Mouse (Mus musculus) MEL (cell line): Measurements from ENCODE around the gene Plekha7. TPM values are rescaled to one million over a fixed set of nuclear protein-coding genes. Genes with fewer than 3 reads are reported as not detected.

ENCODE experiments used
- DNase-seq: peaks from one replicate; pipeline ENCODE4 v3.0.0; 2011; ENCODE audit warnings: low read depth, low spot score
- H3K27ac ChIP-seq: 2 replicates; pipeline ENCODE4 v1.5.1; 2012; ENCODE audit warnings: low read depth, mild to moderate bottlenecking, control low read depth, low read length, moderate library complexity; ENCODE audit not compliant: control insufficient read depth
- H3K27me3 ChIP-seq, 2 experiments: fragments of 150-350 bp in 1 of 2; sonication (generic) in 1 of 2; 2 replicates each; pipeline ENCODE4 v1.6.1; 2012; ENCODE audit warnings: low read length in 2 of 2, mild to moderate bottlenecking in 2 of 2, improper control_type of control experiment in 1 of 2, moderate library complexity in 1 of 2; ENCODE audit not compliant: insufficient read depth in 2 of 2, control insufficient read depth in 1 of 2
- H3K36me3 ChIP-seq, 2 experiments: 2 replicates each; pipeline ENCODE4 v1.6.1; 2012 to 2014; ENCODE audit warnings: low read length in 2 of 2, improper control_type of control experiment in 1 of 2, inconsistent platforms in 1 of 2, mild to moderate bottlenecking in 1 of 2; ENCODE audit not compliant: insufficient read depth in 2 of 2, control insufficient read depth in 1 of 2
- H3K4me1 ChIP-seq, 2 experiments: fragments of 150-350 bp in 1 of 2; sonication (generic) in 1 of 2; 2 replicates each; pipeline ENCODE4 v1.6.1; 2012; ENCODE audit warnings: low read length in 2 of 2, improper control_type of control experiment in 1 of 2, mild to moderate bottlenecking in 1 of 2; ENCODE audit not compliant: insufficient read depth in 2 of 2, control insufficient read depth in 1 of 2
- H3K4me3 ChIP-seq, 2 experiments: fragments of 150-350 bp in 1 of 2; sonication (generic) in 1 of 2; 2 replicates each; pipeline ENCODE4 v1.5.1; 2012; ENCODE audit warnings: low read depth in 2 of 2, low read length in 2 of 2, mild to moderate bottlenecking in 2 of 2, moderate library complexity in 2 of 2, control low read depth in 1 of 2, improper control_type of control experiment in 1 of 2; ENCODE audit not compliant: control insufficient read depth in 1 of 2, insufficient read depth in 1 of 2
- H3K79me2 ChIP-seq: 2 replicates; pipeline ENCODE4 v1.6.1; 2012; ENCODE audit warnings: mild to moderate bottlenecking, low read length, moderate library complexity; ENCODE audit not compliant: control insufficient read depth, poor library complexity, insufficient read depth
- H3K9ac ChIP-seq: 2 replicates; pipeline ENCODE4 v1.6.1; 2012; ENCODE audit warnings: low read depth, mild to moderate bottlenecking, control low read depth, low read length, moderate library complexity; ENCODE audit not compliant: control insufficient read depth, poor library complexity, severe bottlenecking
- H3K9me3 ChIP-seq: fragments of 150-350 bp; sonication (generic); replicated peaks from 2 replicates; pipeline ENCODE4 v1.6.1; 2012; ENCODE audit warnings: mild to moderate bottlenecking, low read length, improper control_type of control experiment, moderate library complexity; ENCODE audit not compliant: insufficient read depth
- BHLHE40 ChIP-seq: IDR thresholded peaks from 2 replicates; pipeline ENCODE4 v1.6.1; 2012; ENCODE audit warnings: low read depth, mild to moderate bottlenecking, inconsistent platforms, low read length, improper control_type of control experiment, borderline replicate concordance
- CHD1 ChIP-seq: IDR thresholded peaks from 2 replicates; pipeline ENCODE4 v1.6.1; 2012; ENCODE audit warnings: low read depth, mild to moderate bottlenecking, inconsistent platforms, low read length, improper control_type of control experiment
- CTCF ChIP-seq, 3 experiments: IDR thresholded peaks in 2 of 3; conservative IDR thresholded peaks in 1 of 3; 2 replicates each; pipeline ENCODE4 v1.5.1; 2011 to 2012; ENCODE audit warnings: low read length in 3 of 3, low read depth in 2 of 3, mild to moderate bottlenecking in 2 of 3, improper control_type of control experiment in 1 of 3, inconsistent platforms in 1 of 3, mixed read lengths in 1 of 3, moderate library complexity in 1 of 3; ENCODE audit not compliant: control insufficient read depth in 1 of 3, insufficient read depth in 1 of 3, poor library complexity in 1 of 3, severe bottlenecking in 1 of 3
- ELF1 ChIP-seq: IDR thresholded peaks from 2 replicates; pipeline ENCODE4 v1.6.1; 2014; ENCODE audit warnings: low read depth, mild to moderate bottlenecking, inconsistent platforms, low read length, improper control_type of control experiment, moderate library complexity
- EP300 ChIP-seq, 2 experiments: IDR thresholded peaks; 2 replicates each; pipeline ENCODE4 v1.6.1; 2011; ENCODE audit warnings: improper control_type of control experiment in 2 of 2, low read length in 2 of 2, low read depth in 1 of 2, mild to moderate bottlenecking in 1 of 2
- ETS1 ChIP-seq: IDR thresholded peaks from 2 replicates; pipeline ENCODE4 v1.6.1; 2012; ENCODE audit warnings: low read depth, mild to moderate bottlenecking, inconsistent platforms, low read length, improper control_type of control experiment, moderate library complexity
- GATA1 ChIP-seq: IDR thresholded peaks from 2 replicates; pipeline ENCODE4 v1.6.1; 2011; ENCODE audit warnings: low read depth, low read length, improper control_type of control experiment
- HCFC1 ChIP-seq: IDR thresholded peaks from 2 replicates; pipeline ENCODE4 v1.6.1; 2012; ENCODE audit warnings: low read depth, mild to moderate bottlenecking, inconsistent platforms, low read length, improper control_type of control experiment, moderate library complexity
- MAX ChIP-seq: IDR thresholded peaks from 2 replicates; pipeline ENCODE4 v1.6.1; 2011; ENCODE audit warnings: low read length, improper control_type of control experiment
- MEF2A ChIP-seq: IDR thresholded peaks from 2 replicates; pipeline ENCODE4 v1.6.1; 2014; ENCODE audit warnings: low read depth, mild to moderate bottlenecking, inconsistent platforms, low read length, improper control_type of control experiment; ENCODE audit not compliant: poor library complexity, insufficient replicate concordance, severe bottlenecking; ENCODE audit errors: extremely low read depth
- MYB ChIP-seq: IDR thresholded peaks from 2 replicates; pipeline ENCODE4 v1.6.1; 2011; ENCODE audit warnings: mild to moderate bottlenecking, low read depth, low read length, improper control_type of control experiment
- POLR2A ChIP-seq, 2 experiments: IDR thresholded peaks; 2 replicates each; pipeline ENCODE4 v1.6.1; 2011 to 2012; ENCODE audit warnings: low read length in 2 of 2, mild to moderate bottlenecking in 2 of 2, control low read depth in 1 of 2, improper control_type of control experiment in 1 of 2, low read depth in 1 of 2, moderate library complexity in 1 of 2; ENCODE audit not compliant: control insufficient read depth in 1 of 2, insufficient read depth in 1 of 2, poor library complexity in 1 of 2
- POLR2AphosphoS5 ChIP-seq: IDR thresholded peaks from 2 replicates; pipeline ENCODE4 v1.6.1; 2012; ENCODE audit warnings: low read depth, borderline replicate concordance, mild to moderate bottlenecking, inconsistent platforms, low read length, moderate library complexity, mixed read lengths
- RAD21 ChIP-seq: IDR thresholded peaks from 2 replicates; pipeline ENCODE4 v1.6.1; 2011; ENCODE audit warnings: mild to moderate bottlenecking, low read depth, low read length, improper control_type of control experiment
- RCOR1 ChIP-seq: IDR thresholded peaks from 2 replicates; pipeline ENCODE4 v1.6.1; 2012; ENCODE audit warnings: low read depth, mild to moderate bottlenecking, inconsistent platforms, low read length, improper control_type of control experiment
- TAL1 ChIP-seq: IDR thresholded peaks from 2 replicates; pipeline ENCODE4 v1.6.1; 2012; ENCODE audit warnings: mild to moderate bottlenecking, inconsistent platforms, low read length, moderate library complexity, mixed read lengths
- TBP ChIP-seq: IDR thresholded peaks from 2 replicates; pipeline ENCODE4 v1.8.0; 2011; ENCODE audit warnings: low read depth, low read length, improper control_type of control experiment
- USF1 ChIP-seq: IDR thresholded peaks from 2 replicates; pipeline ENCODE4 v1.6.1; 2014; ENCODE audit warnings: low read depth, mild to moderate bottlenecking, inconsistent platforms, low read length, improper control_type of control experiment, moderate library complexity
- USF2 ChIP-seq, 2 experiments: IDR thresholded peaks; 2 replicates each; pipeline ENCODE4 v1.6.1; 2011 to 2012; ENCODE audit warnings: improper control_type of control experiment in 2 of 2, low read length in 2 of 2, borderline replicate concordance in 1 of 2, inconsistent platforms in 1 of 2, low read depth in 1 of 2, mild to moderate bottlenecking in 1 of 2; ENCODE audit not compliant: insufficient read depth in 1 of 2
- ZC3H11A ChIP-seq: IDR thresholded peaks from 2 replicates; pipeline ENCODE4 v1.6.1; 2012; ENCODE audit warnings: low read depth, mild to moderate bottlenecking, inconsistent platforms, low read length, improper control_type of control experiment
- ZNF384 ChIP-seq: IDR thresholded peaks from 2 replicates; pipeline ENCODE4 v1.6.1; 2012; ENCODE audit warnings: low read depth, mild to moderate bottlenecking, inconsistent platforms, low read length, improper control_type of control experiment
- polyA plus RNA-seq, 2 experiments: library from polyadenylated mRNA; stranded (reverse) in 1 of 2; unstranded in 1 of 2; fragments of >175 nt in 1 of 2; fragments of >200 nt in 1 of 2; gene quantifications; 2 replicates each; pipeline versions ENCODE4 v1.2.1 to v1.2.4; 2012; ENCODE audit warnings: low replicate concordance in 2 of 2, low read depth in 1 of 2; ENCODE audit not compliant: insufficient read length in 2 of 2, insufficient read depth in 1 of 2, missing spikeins in 1 of 2
- total RNA-seq: library from RNA; depleted of rRNA; stranded (reverse); fragments of 300-350 nt; gene quantifications from 2 replicates; pipeline ENCODE4 v1.2.3, GENCODE M21; 2012

The Plekha7 gene
- total and polyA plus RNA-seq, 3 experiments = 4.4 to 14.5 TPM; not detected in 1

GRCm38 (mm10) chr7:116230811-116231609 is 77.2 kb downstream of the Plekha7 start:
- no peaks in the 10 kb centered on the region for H3K79me2 ChIP-seq
- H3K4me3 ChIP-seq = no peak overlapping the region
- H3K9me3 ChIP-seq = no peaks in the 10 kb centered on the region
- peak overlapping the region; percentile 17; the same call in 1 of the 2 replicates for H3K27ac ChIP-seq
- no peaks in the 10 kb centered on the region for H3K36me3 ChIP-seq
- H3K9ac ChIP-seq = no peak overlapping the region; the same call in 1 of the 2 replicates
- TF ChIP-seq RCOR1 = peak; percentile 93
- TF ChIP-seq CHD1 = no peak
- TF ChIP-seq GATA1 = peak; percentile 29; the same call in 1 of the 2 replicates
- TF ChIP-seq USF1 = no peak
- TF ChIP-seq HCFC1 = no peak; the same call in 1 of the 2 replicates
- TF ChIP-seq ZNF384 = peak; percentile 60
- TF ChIP-seq ELF1 = peak; percentile 55; the same call in 1 of the 2 replicates
- TF ChIP-seq MEF2A = no peak
- peak; percentile 53; the same call in 1 of the 2 replicates for TF ChIP-seq MAX
- TF ChIP-seq TBP = 0 out of 2 replicates have a peak, but pooled peaks have one; percentile 35
- no peak for TF ChIP-seq BHLHE40
- TF ChIP-seq EP300 (IDR thresholded peaks at IDR 0.05; ENCODE audit: low read depth in 1 of 2, low read length in 2 of 2) = peak; percentile 27 to 49; a peak in 2 of 4 replicates
- peaks cover 0 to 12% of the 10 kb centered on the region in 2 experiments; a peak in 1 of 4 replicates for H3K4me1 ChIP-seq
- peak; percentile 84 for DNase-seq
- H3K27me3 ChIP-seq = no peaks in the 10 kb centered on the region

- no peak for DNase-seq
- H3K4me3 ChIP-seq = no peak overlapping the region
- H3K79me2 ChIP-seq = no peaks in the 10 kb centered on the region
- H3K9me3 ChIP-seq = no peaks in the 10 kb centered on the region
- peaks cover 0 to 12% of the 10 kb centered on the region in 2 experiments; a peak in 1 of 4 replicates for H3K4me1 ChIP-seq
- no peak overlapping the region for H3K27ac ChIP-seq
- TF ChIP-seq USF2 (IDR thresholded peaks at IDR 0.05; ENCODE audit: borderline replicate concordance in 1 of 2, insufficient read depth in 1 of 2, low read depth in 1 of 2, low read length in 2 of 2) (no peak), RAD21 (no peak), ELF1 (no peak), EP300 (IDR thresholded peaks at IDR 0.05; ENCODE audit: low read depth in 1 of 2, low read length in 2 of 2) (no peak), ETS1 (no peak), ZNF384 (no peak), CTCF (IDR thresholded peaks at IDR 0.05 in 2 of 3, conservative IDR thresholded peaks at IDR 0.05 in 1 of 3; ENCODE audit: control insufficient read depth in 1 of 3, insufficient read depth in 1 of 3, low read depth in 2 of 3, low read length in 3 of 3, poor library complexity in 1 of 3, severe bottlenecking in 1 of 3) (no peak), POLR2A (IDR thresholded peaks at IDR 0.05; ENCODE audit: control insufficient read depth in 1 of 2, insufficient read depth in 1 of 2, low read depth in 1 of 2, low read length in 2 of 2, poor library complexity in 1 of 2) (no peak), TAL1 (no peak), POLR2AphosphoS5 (no peak), MEF2A (no peak), MYB (no peak), ZC3H11A (no peak)
- H3K9ac ChIP-seq = no peak overlapping the region
- H3K36me3 ChIP-seq = no peaks in the 10 kb centered on the region
- H3K27me3 ChIP-seq = no peaks in the 10 kb centered on the region
Measured at GRCm38 (mm10) chr7:116226877-116227282, 81.3 kb downstream of the Plekha7 start.
